In the genomic region with DNA sequence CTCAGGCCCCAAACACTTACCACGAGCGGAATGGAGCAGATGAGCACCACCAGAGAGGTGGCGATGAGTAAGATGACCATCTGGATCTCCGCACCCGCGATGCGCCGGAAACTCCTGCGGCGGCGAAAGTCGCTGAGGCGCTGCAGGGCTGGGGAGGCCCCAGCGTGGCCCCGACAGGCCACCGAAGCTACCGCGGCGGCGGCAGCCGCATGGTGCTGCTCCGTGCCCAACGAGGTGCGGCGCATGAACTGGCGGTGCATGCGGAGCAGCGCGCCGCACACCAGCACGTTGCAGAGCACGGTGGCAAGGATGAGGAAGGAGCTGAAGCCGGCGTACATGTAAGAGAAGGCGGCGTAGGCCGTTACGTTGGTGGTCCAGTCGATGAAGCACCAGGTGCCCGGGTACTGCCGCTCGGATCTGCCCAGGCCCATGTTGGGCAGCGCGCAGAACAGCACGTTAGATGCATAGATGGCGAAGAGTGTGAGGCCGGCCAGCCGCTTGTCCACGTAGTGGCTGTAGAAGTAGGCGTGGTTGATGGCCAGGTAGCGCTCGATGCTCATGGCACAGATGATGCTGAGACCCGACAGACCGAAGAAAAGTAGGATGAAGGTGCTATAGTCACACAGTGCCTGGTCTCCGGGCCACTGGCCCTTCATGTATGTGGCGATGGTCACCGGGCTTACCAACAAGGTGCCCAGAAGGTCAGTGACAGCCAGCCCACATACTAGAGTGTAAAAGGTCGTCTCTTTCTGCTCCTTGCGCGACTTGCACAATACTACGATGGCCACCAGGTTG, we compare ENCODE assay signal across 8 mouse cellular contexts. TPM values are rescaled to one million over a fixed set of nuclear protein-coding genes. Genes with fewer than 3 reads are reported as not detected.
A peak's percentile ranks its signal among the peaks of the same experiment; 100 is the strongest.
DNase-seq lines count a peak whose midpoint lies in the region; ATAC-seq and TF ChIP-seq lines count a peak whose summit lies in the region.

No protein-coding gene starts in this region.

- WGBS in lung, embryonic 15.5 days, result 3% methylated on average over 61 of the region's 61 CpGs
- WGBS in forebrain, postnatal 0 days, result 4% methylated on average over 61 of the region's 61 CpGs

- no peak for DNase-seq in lung, adult 18-20 months
- DNase-seq in adrenal gland, postnatal 36 days, result peak; percentile 19 to 27
- no peak for DNase-seq in forebrain, postnatal 0 days
- peak; percentile 68 for DNase-seq in induced T-regulatory cell, adult 2 months (ENCODE audit: low read depth)
- peak; percentile 28 to 42 for DNase-seq in lung, postnatal 4 days
- DNase-seq in spleen, adult 12 weeks (ENCODE audit: low spot score), result peak; percentile 32
- no peak for DNase-seq in layer of hippocampus, adult 18-20 months (ENCODE audit: low spot score in 2 of 2)

- H3K9me3 ChIP-seq in lung, embryonic 15.5 days, result no peaks in the 10 kb centered on the region
- H3K9me3 ChIP-seq in forebrain, postnatal 0 days (ENCODE audit: low read length), result no peaks in the 10 kb centered on the region

- H3K9ac ChIP-seq in lung, embryonic 15.5 days, result 0 out of 2 replicates have a peak overlapping the region, but pooled peaks have one; percentile 16
- peak overlapping the region; percentile 51 for H3K9ac ChIP-seq in forebrain, postnatal 0 days

- no peak overlapping the region for H3K27ac ChIP-seq in lung, embryonic 15.5 days
- H3K27ac ChIP-seq in forebrain, postnatal 0 days (ENCODE audit: low read depth, low read length), result no peak overlapping the region

- ATAC-seq in lung, embryonic 15.5 days (ENCODE audit: borderline replicate concordance, extremely low read depth, low FRiP score, low TSS enrichment), result peak; percentile 16; the same call in 1 of the 2 replicates
- peak; percentile 50 for ATAC-seq in forebrain, postnatal 0 days

- peak overlapping the region; percentile 53 for H3K4me3 ChIP-seq in lung, embryonic 15.5 days
- H3K4me3 ChIP-seq in forebrain, postnatal 0 days (ENCODE audit: low read depth, low read length), result peak overlapping the region; percentile 55

- H3K4me1 ChIP-seq in lung, embryonic 15.5 days, result peaks cover 31% of the 10 kb centered on the region
- peaks cover 6% of the 10 kb centered on the region for H3K4me1 ChIP-seq in forebrain, postnatal 0 days (ENCODE audit: insufficient read depth)

- peaks cover 57% of the 10 kb centered on the region for H3K27me3 ChIP-seq in lung, embryonic 15.5 days
- H3K27me3 ChIP-seq in forebrain, postnatal 0 days (ENCODE audit: insufficient read depth, low read length), result peaks cover 32% of the 10 kb centered on the region

- H3K4me2 ChIP-seq in lung, embryonic 15.5 days, result peak overlapping the region; percentile 97
- peak overlapping the region; percentile 96 for H3K4me2 ChIP-seq in forebrain, postnatal 0 days (ENCODE audit: low read depth)

- no peak for TF ChIP-seq CTCF in forebrain, postnatal 0 days (IDR thresholded peaks at IDR 0.05; ENCODE audit: low read depth)

- H3K36me3 ChIP-seq in lung, embryonic 15.5 days, result no peaks in the 10 kb centered on the region
- H3K36me3 ChIP-seq in forebrain, postnatal 0 days (ENCODE audit: insufficient read depth), result no peaks in the 10 kb centered on the region

RNA-seq across cellular contexts. Expression of a gene that starts 1.5 kb away (rescaled TPM):
- polyA plus RNA-seq in lung, embryonic 15.5 days (2015; fragmentation: Nextera tagmentation; extraction: Ambion mirVana), result 1.5 and 2.1 TPM in 2 replicates
- 1 to 10 TPM; 1.0 to 1.2 TPM for total RNA-seq in adrenal gland, postnatal 36 days (2021)
- total RNA-seq in forebrain, postnatal 0 days (2014; rRNA removed), result 1.5 and 2.7 TPM in 2 replicates
- polyA plus RNA-seq in forebrain, postnatal 0 days (2015; fragmentation: Nextera tagmentation; extraction: Ambion mirVana), result 0.65 and 1.3 TPM in 2 replicates
- under 1 TPM; 0.67 to 0.76 TPM for total RNA-seq in layer of hippocampus, adult 18-20 months (2021)

RNA-seq across cellular contexts. Expression of a gene that starts 57.1 kb away (rescaled TPM):
- polyA plus RNA-seq in lung, embryonic 15.5 days (2015; fragmentation: Nextera tagmentation; extraction: Ambion mirVana), result 41.6 and 43.5 TPM in 2 replicates
- 10 to 100 TPM; 53.0 to 67.1 TPM for total RNA-seq in adrenal gland, postnatal 36 days (2021)
- 47.3 and 50.0 TPM in 2 replicates for total RNA-seq in forebrain, postnatal 0 days (2014; rRNA removed)
- 42.7 and 50.8 TPM in 2 replicates for polyA plus RNA-seq in forebrain, postnatal 0 days (2015; fragmentation: Nextera tagmentation; extraction: Ambion mirVana)
- 10 to 100 TPM; 82.3 to 85.7 TPM for total RNA-seq in layer of hippocampus, adult 18-20 months (2021)

Comparison
In these comparisons a context has a peak if more than half of its experiments do, and no peak if none do; other contexts are left out.
1. DNase-seq: peak in adrenal gland, postnatal 36 days (2 of 2), induced T-regulatory cell, adult 2 months (single experiment), lung, postnatal 4 days (2 of 2) and spleen, adult 12 weeks (single experiment); none in lung, adult 18-20 months (0 of 2), forebrain, postnatal 0 days (single experiment) and layer of hippocampus, adult 18-20 months (0 of 2).